Comparison of ENCODE assay signal across 8 mouse cellular contexts in genomic region chr12:85686466-85687216, GRCm38 (mm10). TPM values are rescaled to one million over a fixed set of nuclear protein-coding genes. Genes with fewer than 3 reads are reported as not detected.
DNase-seq lines count a peak whose midpoint lies in the region; ATAC-seq and TF ChIP-seq lines count a peak whose summit lies in the region.

TSS of gene Batf (plus strand) at chr12:85686669.

- no peaks in the 10 kb centered on the region for H3K27me3 ChIP-seq in kidney, postnatal 0 days (ENCODE audit: insufficient read depth, low read length)
- peaks cover 15% of the 10 kb centered on the region; the same call in 1 of the 2 replicates for H3K27me3 ChIP-seq in limb, embryonic 13.5 days

- DNase-seq in kidney, postnatal 0 days (ENCODE audit: low spot score) = peak; percentile 39
- no peak for DNase-seq in kidney, postnatal 25 days
- DNase-seq in right cerebral cortex, postnatal 10 days (ENCODE audit: low spot score in 2 of 2) = no peak
- no peak for DNase-seq in ovary, postnatal 36 days (ENCODE audit: low spot score)

- peak within 1 kb of the TSS; percentile 43 for H3K4me2 ChIP-seq in kidney, postnatal 0 days (ENCODE audit: low read length)
- peak within 1 kb of the TSS; percentile 50 for H3K4me2 ChIP-seq in limb, embryonic 13.5 days (replicated peaks)

- TF ChIP-seq CTCF in kidney, postnatal 0 days (IDR thresholded peaks at IDR 0.05; ENCODE audit: low read depth) = no peak
- TF ChIP-seq CTCF in embryonic fibroblast, embryonic 13.5 days (IDR thresholded peaks at IDR 0.05; ENCODE audit: borderline replicate concordance, insufficient read depth, low read length) = no peak

- 0 out of 2 replicates have a peak, but pooled peaks cover 6% of the 10 kb centered on the region for H3K4me1 ChIP-seq in kidney, postnatal 0 days (replicated peaks; ENCODE audit: insufficient read depth, low read length)
- no peaks in the 10 kb centered on the region for H3K4me1 ChIP-seq in embryonic fibroblast, embryonic 13.5 days (ENCODE audit: control insufficient read depth, insufficient read depth, low read length)
- peaks cover 7% of the 10 kb centered on the region for H3K4me1 ChIP-seq in limb, embryonic 13.5 days

- TF ChIP-seq POLR2A in embryonic fibroblast, embryonic 13.5 days (IDR thresholded peaks at IDR 0.05; ENCODE audit: low read depth, low read length) = 0 out of 2 replicates have a peak, but pooled peaks have one; percentile 11

- H3K4me3 ChIP-seq in kidney, postnatal 0 days (replicated peaks; ENCODE audit: low read depth, low read length) = peak within 1 kb of the TSS; percentile 14
- H3K4me3 ChIP-seq in embryonic fibroblast, embryonic 13.5 days (ENCODE audit: insufficient read depth, low read length) = no peak within 1 kb of the TSS
- H3K4me3 ChIP-seq in limb, embryonic 13.5 days = peak within 1 kb of the TSS; percentile 7

- peak within 1 kb of the TSS; percentile 15; the same call in 1 of the 2 replicates for H3K9ac ChIP-seq in kidney, postnatal 0 days (ENCODE audit: low read depth, low read length)
- H3K9ac ChIP-seq in limb, embryonic 13.5 days = 0 out of 2 replicates have a peak within 1 kb of the TSS, but pooled peaks have one; percentile 32

- no peak for ATAC-seq in kidney, postnatal 0 days (replicated peaks; ENCODE audit: low FRiP score, low read depth)
- ATAC-seq in limb, embryonic 13.5 days (ENCODE audit: low FRiP score, low read depth) = no peak
- peak; percentile 49 for ATAC-seq in neutrophil, adult 5-6 weeks (ENCODE audit: extremely low read depth, insufficient number of reproducible peaks, low FRiP score, poor library complexity, severe bottlenecking)
- no peak for ATAC-seq in frontal cortex, adult (ENCODE audit: low TSS enrichment)

- 34% methylated on average over 22 of the region's 22 CpGs for WGBS in kidney, postnatal 0 days
- 39% methylated on average over 20 of the region's 22 CpGs for whole genome bisulfite sequencing in limb, embryonic 13.5 days

- H3K27ac ChIP-seq in kidney, postnatal 0 days = no peak within 1 kb of the TSS
- H3K27ac ChIP-seq in embryonic fibroblast, embryonic 13.5 days (ENCODE audit: insufficient read depth, low read length) = no peak within 1 kb of the TSS
- no peak within 1 kb of the TSS for H3K27ac ChIP-seq in limb, embryonic 13.5 days

- H3K9me3 ChIP-seq in kidney, postnatal 0 days (replicated peaks; ENCODE audit: low read length) = no peaks in the 10 kb centered on the region
- no peaks in the 10 kb centered on the region for H3K9me3 ChIP-seq in limb, embryonic 13.5 days

- no peaks in the 10 kb centered on the region for H3K36me3 ChIP-seq in kidney, postnatal 0 days (ENCODE audit: insufficient read depth, low read length)
- no peaks in the 10 kb centered on the region for H3K36me3 ChIP-seq in limb, embryonic 13.5 days

RNA-seq across cellular contexts. Expression of gene Batf, which starts in this region (rescaled TPM):
- 4.0 and 4.3 TPM in 2 replicates for polyA plus RNA-seq in kidney, postnatal 0 days (2015; fragmentation: Nextera tagmentation; extraction: Ambion mirVana)
- polyA plus RNA-seq in embryonic fibroblast, embryonic 13.5 days (2011; ENCODE audit: insufficient read length, low read depth, missing spikeins) = 2.1 and 2.2 TPM in 2 replicates
- polyA plus RNA-seq in limb, embryonic 13.5 days (2015; fragmentation: Nextera tagmentation; extraction: Ambion mirVana) = 3.3 and 3.5 TPM in 2 replicates
- total RNA-seq in neutrophil, adult 5-6 weeks (2017) = 48.5 and 55.7 TPM in 2 replicates
